Mouse (Mus musculus) cerebellum, adult 2 months (tissue): ENCODE results near the gene Srd5a3.

Source experiments
- CTCF ChIP-seq: fragments of 200-500 bp; IDR thresholded peaks from 2 replicates; pipeline ENCODE4 v1.5.1; 2011; ENCODE audit warnings: low read depth, mild to moderate bottlenecking, control low read depth, low read length, moderate library complexity, borderline replicate concordance; ENCODE audit not compliant: insufficient read depth
- POLR2A ChIP-seq: fragments of 200-500 bp; IDR thresholded peaks from 2 replicates; pipeline ENCODE4 v1.6.1; 2011; ENCODE audit warnings: low read length, control low read depth, borderline replicate concordance; ENCODE audit not compliant: insufficient read depth

DNA sequence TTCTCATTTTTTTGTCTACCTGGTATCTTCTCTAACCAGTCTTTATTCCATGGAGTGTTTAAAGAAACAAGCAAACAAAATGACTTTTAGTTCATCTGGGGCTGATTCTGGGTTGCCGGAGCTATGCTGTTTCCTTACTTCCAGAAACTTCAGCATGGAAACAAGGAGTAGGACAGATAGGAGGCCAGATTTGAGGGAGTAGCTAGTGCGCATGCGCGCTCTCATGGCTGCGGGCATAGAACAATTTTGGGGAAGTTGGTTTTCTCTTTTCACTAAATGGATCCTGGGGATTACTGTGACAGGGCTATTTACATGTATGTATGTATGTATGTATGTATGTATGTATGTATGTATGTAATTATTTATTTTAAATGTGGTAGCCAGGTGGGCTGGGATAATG lies 39.1 kb downstream of the Srd5a3 start:
- no peak for TF ChIP-seq CTCF
- no peak for TF ChIP-seq POLR2A
